ENCODE assay signal across 7 mouse cellular contexts in genomic region chr1:180421165-180421909, GRCm38 (mm10).
DNase-seq lines count a peak whose midpoint lies in the region; ATAC-seq and TF ChIP-seq lines count a peak whose summit lies in the region.

No protein-coding gene starts in this region.

- peaks cover 46% of the 10 kb centered on the region for H3K4me1 ChIP-seq in heart, embryonic 15.5 days (replicated peaks)
- H3K4me1 ChIP-seq in midbrain, postnatal 0 days (ENCODE audit: insufficient read depth, low read length) = peaks cover 21% of the 10 kb centered on the region; the same call in 1 of the 2 replicates

- H3K9ac ChIP-seq in heart, embryonic 15.5 days = no peak overlapping the region; the same call in 1 of the 2 replicates
- no peak overlapping the region for H3K9ac ChIP-seq in midbrain, postnatal 0 days (replicated peaks; ENCODE audit: low read length, poor library complexity, severe bottlenecking)

- H3K27ac ChIP-seq in heart, embryonic 15.5 days = peak overlapping the region; percentile 71
- H3K27ac ChIP-seq in midbrain, postnatal 0 days (ENCODE audit: low read depth, low read length) = peak overlapping the region; percentile 51

- H3K4me2 ChIP-seq in heart, embryonic 15.5 days = 0 out of 2 replicates have a peak overlapping the region, but pooled peaks have one; percentile 7
- H3K4me2 ChIP-seq in midbrain, postnatal 0 days (ENCODE audit: low read depth, low read length, poor library complexity, severe bottlenecking) = peak overlapping the region; percentile 24

- H3K27me3 ChIP-seq in heart, embryonic 15.5 days = no peaks in the 10 kb centered on the region
- no peaks in the 10 kb centered on the region for H3K27me3 ChIP-seq in midbrain, postnatal 0 days (ENCODE audit: insufficient read depth, low read length)

- H3K9me3 ChIP-seq in heart, embryonic 15.5 days (replicated peaks) = no peaks in the 10 kb centered on the region
- no peaks in the 10 kb centered on the region for H3K9me3 ChIP-seq in midbrain, postnatal 0 days (ENCODE audit: low read length)

- no peak for ATAC-seq in heart, embryonic 15.5 days (replicated peaks; ENCODE audit: insufficient number of reproducible peaks, insufficient read depth, low FRiP score, low read depth)
- ATAC-seq in midbrain, postnatal 0 days (ENCODE audit: low FRiP score) = peak; percentile 25

- no peak for TF ChIP-seq POLR2A in brain, embryonic 14.5 days (IDR thresholded peaks at IDR 0.05; ENCODE audit: borderline replicate concordance, extremely low read depth, insufficient read depth, insufficient read length, poor library complexity, severe bottlenecking)

- H3K36me3 ChIP-seq in heart, embryonic 15.5 days = no peaks in the 10 kb centered on the region; the same call in 1 of the 2 replicates
- H3K36me3 ChIP-seq in midbrain, postnatal 0 days (ENCODE audit: insufficient read depth, low read length) = 0 out of 2 replicates have a peak, but pooled peaks cover 2% of the 10 kb centered on the region

- 58% methylated on average over 25 of the region's 25 CpGs for WGBS in heart, embryonic 15.5 days
- WGBS in midbrain, postnatal 0 days = 49% methylated on average over 25 of the region's 25 CpGs

- peak; percentile 39 to 41 for DNase-seq in kidney, postnatal 36 days
- DNase-seq in kidney, adult 8-10 months = no peak
- DNase-seq in brain, embryonic 14.5 days (ENCODE audit: low read depth) = peak; percentile 12
- DNase-seq in midbrain, postnatal 0 days (ENCODE audit: low spot score) = no peak
- DNase-seq in layer of hippocampus, adult 9-11 months = no peak
- DNase-seq in urinary bladder, postnatal 10 days (ENCODE audit: low spot score) = no peak

- H3K4me3 ChIP-seq in heart, embryonic 15.5 days = no peak overlapping the region
- no peak overlapping the region for H3K4me3 ChIP-seq in midbrain, postnatal 0 days (ENCODE audit: low read depth, low read length)

- no peak for TF ChIP-seq CTCF in brain, embryonic 14.5 days (IDR thresholded peaks at IDR 0.05; ENCODE audit: borderline replicate concordance, extremely low read depth, insufficient read depth, insufficient read length)
- no peak for TF ChIP-seq CTCF in midbrain, postnatal 0 days (IDR thresholded peaks at IDR 0.05)

Comparison
In these comparisons a context has a peak if more than half of its experiments do, and no peak if none do; other contexts are left out.
1. DNase-seq: peak in kidney, postnatal 36 days (2 of 2) and brain, embryonic 14.5 days (single experiment); none in kidney, adult 8-10 months (0 of 2), midbrain, postnatal 0 days (single experiment), layer of hippocampus, adult 9-11 months (single experiment) and urinary bladder, postnatal 10 days (single experiment).